Mouse (Mus musculus) megakaryocyte, embryonic 14.5 days (primary cell): ENCODE data around the gene Atg16l2.

Experiments used
- FLI1 ChIP-seq: IDR thresholded peaks from 2 replicates; pipeline ENCODE4 v1.6.1; 2012; ENCODE audit warnings: low read length, inconsistent platforms, mixed read lengths
- GATA1 ChIP-seq: IDR thresholded peaks from 3 replicates; pipeline ENCODE4 v1.6.1; 2012; ENCODE audit warnings: mixed read lengths, low read length, inconsistent platforms, borderline replicate concordance

DNA sequence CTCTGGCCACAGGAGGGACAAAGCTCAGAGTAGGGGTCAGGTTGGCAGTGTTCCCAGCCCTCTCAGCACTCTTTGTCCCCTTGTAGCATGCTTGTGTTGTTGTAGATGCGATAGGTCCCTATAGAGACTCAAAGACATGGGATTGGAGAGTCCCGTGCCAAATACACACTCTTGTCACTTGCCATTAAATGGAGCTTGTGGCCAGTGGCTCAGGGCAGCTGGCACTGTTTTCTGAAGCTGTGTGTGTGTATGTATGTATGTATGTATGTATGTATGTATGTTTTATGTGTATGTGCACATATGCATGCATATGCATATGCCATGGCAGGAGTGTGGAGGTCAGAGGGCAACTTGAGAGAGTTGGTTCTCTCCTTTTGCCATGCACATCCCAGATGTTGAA is 25.7 kb upstream of the Atg16l2 start:
- TF ChIP-seq GATA1, result no peak
- no peak for TF ChIP-seq FLI1
